Mouse (Mus musculus): ENCODE measurements at regions not wholly inside any gene's neighbourhood (a gene's known extent, or its start where the extent isn't known, plus 50 kb on each side); places are given as distances from the start of the nearest gene placed in this dataset.

GRCm38 (mm10) chr4:125210719-125211118 lies 83.1 kb upstream of the Zc3h12a start:
- peak; percentile 89 to 93 for DNase-seq (ENCODE audit: inconsistent age in 2 of 2, low spot score in 1 of 2)

DNA sequence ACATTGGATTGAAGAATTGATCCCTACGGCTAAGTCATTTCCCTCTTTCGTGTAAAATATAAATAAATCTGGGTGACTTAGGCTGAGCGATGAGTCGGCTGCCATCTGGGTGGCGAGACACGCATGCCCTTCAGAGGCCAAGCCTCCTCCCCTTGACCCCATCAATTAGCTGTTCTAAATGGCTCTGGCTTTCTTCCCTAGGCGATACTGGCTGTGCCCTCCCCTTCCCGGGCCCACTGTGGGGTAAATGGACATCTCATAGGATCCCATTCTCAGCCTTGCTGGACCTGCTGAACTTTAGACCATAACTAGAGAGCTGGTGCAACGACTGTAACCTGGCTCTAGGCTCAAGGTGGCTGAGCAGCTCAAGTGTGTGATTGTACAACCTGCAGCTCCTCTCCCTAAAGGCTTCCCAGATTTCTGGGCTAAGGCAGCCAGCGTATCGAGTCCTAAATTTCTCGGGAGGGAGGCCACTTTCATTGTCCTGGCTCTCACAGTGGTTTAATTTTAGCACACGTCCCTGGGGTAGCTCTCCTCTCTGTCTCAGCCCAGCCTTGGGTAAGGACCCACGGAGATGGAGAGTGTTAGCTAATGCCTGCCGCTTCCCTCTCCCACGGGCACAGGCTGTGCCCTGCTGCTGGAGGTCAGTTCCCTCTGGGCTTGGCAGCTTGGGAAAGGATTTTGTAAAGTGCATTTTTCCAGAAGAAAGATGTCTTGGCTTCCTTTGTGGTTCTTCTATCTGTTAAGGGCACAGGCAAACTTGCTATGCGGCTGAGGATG lies 80.7 kb upstream of the Zc3h12a start:
- peak; percentile 67 to 89 for DNase-seq (ENCODE audit: inconsistent age in 2 of 2, low spot score in 1 of 2)

GRCm38 (mm10) chr4:125203521-125203920 lies 75.9 kb upstream of the Zc3h12a start:
- peak in 1 of 2 experiments; percentile 19 for DNase-seq (ENCODE audit: inconsistent age in 2 of 2, low spot score in 1 of 2)

DNA sequence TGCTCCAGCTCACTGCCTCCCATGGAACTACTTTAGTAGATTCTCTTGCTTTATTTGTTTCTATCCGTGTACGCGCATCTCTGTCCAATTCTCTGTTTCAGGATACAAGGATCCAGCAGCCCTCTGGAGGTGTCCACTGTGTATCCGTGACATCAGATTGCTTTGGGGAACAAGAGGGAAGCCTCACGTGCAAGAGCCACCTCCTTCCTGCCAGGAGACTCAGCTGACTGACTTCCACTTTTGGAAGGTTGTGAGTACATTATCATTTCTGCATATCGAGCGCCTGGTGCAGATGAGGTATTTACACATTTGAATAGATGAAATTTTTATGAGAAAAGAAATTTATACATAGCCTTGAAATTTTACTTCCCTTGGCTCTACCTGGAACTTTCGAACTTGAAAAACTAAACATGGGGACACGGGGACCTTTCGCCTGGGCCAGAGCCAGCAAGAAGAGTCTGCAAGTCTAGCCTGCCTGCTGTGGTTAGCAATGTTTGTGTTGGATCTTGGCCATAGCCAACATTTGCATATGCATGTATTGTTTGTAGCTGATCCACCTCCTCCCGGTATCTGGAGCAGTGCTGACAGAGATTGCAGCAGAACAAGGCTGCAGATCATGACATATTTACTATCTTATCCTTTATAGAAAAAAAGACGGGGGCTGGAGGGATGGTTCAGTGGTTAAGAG lies 74.1 kb upstream of the Zc3h12a start:
- DNase-seq (ENCODE audit: inconsistent age in 2 of 2, low spot score in 1 of 2): no peak

DNA sequence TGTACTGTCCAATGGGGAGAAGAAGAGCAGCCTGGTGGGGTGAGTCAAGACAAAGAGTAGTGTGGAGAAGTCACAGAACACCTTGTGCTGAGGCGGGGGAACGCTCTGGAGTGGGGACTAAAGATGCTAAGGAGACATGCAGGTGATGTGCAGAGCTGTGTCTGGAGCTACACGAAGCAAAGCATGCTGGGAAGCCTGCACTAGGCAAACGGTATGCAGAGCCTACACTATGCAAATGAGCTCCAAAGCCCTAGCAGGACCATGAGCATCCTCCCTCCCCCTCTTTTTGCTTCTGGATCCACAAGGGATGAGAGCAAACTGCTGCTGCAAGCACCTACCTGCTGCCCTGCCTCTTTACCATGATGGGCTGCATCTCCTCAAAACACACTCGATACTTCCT lies 73.1 kb upstream of the Zc3h12a start:
- no peak for DNase-seq (ENCODE audit: inconsistent age in 2 of 2, low spot score in 1 of 2)

- no peak for DNase-seq (ENCODE audit: inconsistent age in 2 of 2, low spot score in 1 of 2)
Observed at GRCm38 (mm10) chr4:125199281-125199680, 71.6 kb upstream of the Zc3h12a start.

DNA sequence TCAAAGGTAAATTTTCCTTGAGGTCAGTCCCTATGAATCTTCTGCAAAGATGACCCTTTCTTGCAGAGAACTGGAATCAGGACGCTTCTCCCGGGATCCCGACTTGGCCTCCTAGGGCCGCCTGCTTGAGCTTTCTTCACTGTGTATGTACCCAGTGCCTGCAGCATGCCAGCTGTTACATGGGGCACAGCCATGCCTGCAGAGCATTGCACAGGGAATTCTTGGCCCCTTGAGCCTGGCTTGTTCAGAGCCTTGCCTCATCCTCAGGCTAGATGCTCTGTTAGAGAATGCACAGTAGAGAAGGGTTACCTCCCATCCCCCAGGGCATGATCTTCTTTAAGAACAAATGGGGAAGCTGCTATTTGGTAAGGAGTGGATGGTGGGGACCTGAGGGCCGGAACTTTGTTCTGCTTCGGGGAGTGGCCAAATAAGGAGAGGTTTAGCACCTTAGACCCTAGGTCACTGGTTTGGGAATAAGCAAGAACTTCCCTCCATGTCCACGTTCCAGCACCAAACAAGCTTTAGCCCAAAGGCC lies 68.3 kb upstream of the Zc3h12a start:
- no peak for DNase-seq (ENCODE audit: inconsistent age in 2 of 2, low spot score in 1 of 2)

GRCm38 (mm10) chr4:125194722-125195380 lies 67.2 kb upstream of the Zc3h12a start:
- DNase-seq (ENCODE audit: inconsistent age in 2 of 2, low spot score in 1 of 2): no peak

DNA sequence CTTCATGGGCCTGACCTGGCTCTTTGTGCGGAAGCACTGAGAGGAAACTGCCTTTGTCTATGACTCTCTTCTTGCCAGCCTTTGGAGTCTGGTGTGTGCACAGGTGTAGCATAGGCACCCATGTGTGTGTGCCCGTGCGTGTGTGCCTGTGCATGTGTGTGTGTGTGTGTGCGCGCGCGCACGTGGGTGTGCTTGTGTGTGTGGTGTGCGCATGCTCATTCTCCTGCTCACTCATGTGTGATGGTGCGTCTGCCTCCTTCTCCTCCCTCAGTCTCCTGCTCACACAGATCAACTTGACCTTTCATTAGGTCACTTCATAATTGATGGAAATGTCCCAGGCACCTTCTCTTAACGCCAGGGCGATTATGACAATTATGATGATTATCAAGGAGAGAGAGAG lies 66.7 kb upstream of the Zc3h12a start:
- no peak for DNase-seq (ENCODE audit: inconsistent age in 2 of 2, low spot score in 1 of 2)

DNA sequence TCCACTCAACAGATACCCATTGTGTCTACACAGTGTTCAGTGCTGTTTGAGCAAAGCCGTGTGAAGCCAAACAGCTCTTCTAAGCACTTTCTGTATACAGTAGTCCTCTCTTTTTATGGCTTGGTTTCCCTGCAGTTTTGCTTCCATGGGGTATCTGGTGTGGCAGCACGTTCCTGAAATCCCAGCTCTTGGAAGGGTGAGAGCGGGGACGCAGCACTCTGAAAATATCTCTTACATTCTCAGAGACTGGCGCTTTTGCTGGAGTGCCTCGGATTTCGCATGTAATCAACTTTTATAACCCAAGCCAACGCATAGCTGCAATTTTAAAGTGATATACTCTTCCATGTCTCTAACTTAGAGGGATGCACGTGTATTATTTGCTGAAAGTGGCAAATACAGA lies 64.0 kb upstream of the Zc3h12a start:
- no peak for DNase-seq (ENCODE audit: inconsistent age in 2 of 2, low spot score in 1 of 2)

GRCm38 (mm10) chr4:125191010-125191409 lies 63.4 kb upstream of the Zc3h12a start:
- peak in 1 of 2 experiments; percentile 55 for DNase-seq (ENCODE audit: inconsistent age in 2 of 2, low spot score in 1 of 2)

DNA sequence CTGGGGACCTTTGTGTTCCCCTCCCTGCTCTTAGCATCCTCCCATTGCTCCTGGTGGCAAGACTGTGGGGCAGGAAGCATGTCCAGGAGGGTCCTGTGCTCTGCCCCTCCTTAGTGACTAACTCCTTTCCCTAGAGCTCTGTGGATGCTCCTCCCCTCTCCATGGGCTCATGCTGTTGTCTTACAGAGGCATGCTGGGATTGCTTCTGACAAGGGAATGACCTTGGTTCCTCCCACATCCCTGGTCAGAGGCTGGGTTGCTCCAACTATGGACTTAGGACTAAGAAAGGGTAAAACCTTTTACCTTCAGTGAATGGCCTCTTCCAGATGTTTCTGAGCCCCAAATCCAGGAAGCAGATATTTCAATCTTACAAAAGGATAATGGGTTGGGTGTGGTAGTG lies 62.3 kb upstream of the Zc3h12a start:
- no peak for DNase-seq (ENCODE audit: inconsistent age in 2 of 2, low spot score in 1 of 2)

DNA sequence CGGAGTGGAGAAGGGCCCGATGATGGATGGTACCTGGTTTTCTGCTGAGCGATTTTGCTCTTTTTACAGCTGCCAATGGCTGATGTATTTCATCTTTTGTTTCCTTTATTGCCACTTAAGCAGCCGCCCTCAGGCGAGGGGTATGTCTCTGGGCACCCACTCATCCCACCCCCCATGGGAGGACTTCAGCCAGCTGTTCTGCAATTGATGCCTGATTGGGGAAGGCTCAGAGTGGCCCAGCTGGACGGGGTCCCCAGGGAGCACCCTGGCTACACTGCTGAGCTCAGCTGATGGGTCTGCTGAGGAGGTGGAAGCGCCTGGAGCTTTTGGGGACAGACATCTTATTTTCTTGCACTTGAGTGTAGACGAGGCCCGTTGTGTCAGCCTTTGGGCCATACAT lies 58.6 kb upstream of the Zc3h12a start:
- no peak for DNase-seq (ENCODE audit: inconsistent age in 2 of 2, low spot score in 1 of 2)

GRCm38 (mm10) chr4:125185076-125185475 lies 57.4 kb upstream of the Zc3h12a start:
- peak; percentile 69 to 70 for DNase-seq (ENCODE audit: inconsistent age in 2 of 2, low spot score in 1 of 2)

- no peak for DNase-seq (ENCODE audit: inconsistent age in 2 of 2, low spot score in 1 of 2)
Observed at GRCm38 (mm10) chr4:125180947-125181346, 53.3 kb upstream of the Zc3h12a start.

GRCm38 (mm10) chr4:125178552-125178951 lies 50.9 kb upstream of the Zc3h12a start:
- DNase-seq (ENCODE audit: inconsistent age in 2 of 2, low spot score in 1 of 2): no peak

DNA sequence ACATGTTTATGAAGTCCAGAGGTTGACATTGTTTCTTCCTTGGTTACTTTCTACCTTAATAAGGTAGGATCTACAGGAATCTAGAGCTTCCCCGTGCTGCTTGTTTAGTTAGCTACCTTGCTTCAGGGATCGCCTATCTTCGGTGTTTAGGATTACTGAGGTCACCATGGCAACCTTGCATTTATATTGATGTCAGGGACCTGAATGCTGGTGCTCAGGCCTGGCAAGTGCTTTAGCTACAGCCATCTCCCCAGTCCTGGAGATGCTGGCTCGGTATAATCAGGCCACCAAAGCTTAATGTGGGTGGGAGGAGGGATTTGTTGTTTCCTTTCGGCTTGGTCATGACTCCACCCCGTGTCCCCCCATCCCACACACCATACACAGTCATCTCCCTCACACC lies 50.0 kb upstream of the Zc3h12a start:
- DNase-seq (ENCODE audit: inconsistent age in 2 of 2, low spot score in 1 of 2): no peak

Measured in adrenal gland, adult (tissue).